Mouse (Mus musculus): ENCODE results near the gene Ciapin1. TPM values are rescaled to one million over a fixed set of nuclear protein-coding genes. Genes with fewer than 3 reads are reported as not detected.

Gene Ciapin1
- total and polyA plus RNA-seq, 3 experiments = 122 to 263 TPM; not detected in 1

- Histone ChIP-seq H3K9ac (ENCODE audit: control insufficient read depth, low read depth, low read length, poor library complexity, severe bottlenecking) (no peak overlapping the region), H3K4me1 (ENCODE audit: control insufficient read depth in 1 of 2, insufficient read depth in 2 of 2, low read length in 2 of 2) (no peaks in the 10 kb centered on the region), H3K79me2 (ENCODE audit: control insufficient read depth, insufficient read depth, low read length, poor library complexity) (no peaks in the 10 kb centered on the region), H3K9me3 (replicated peaks; ENCODE audit: insufficient read depth, low read length) (no peaks in the 10 kb centered on the region), H3K36me3 (ENCODE audit: control insufficient read depth in 1 of 2, insufficient read depth in 2 of 2, low read length in 2 of 2) (no peaks in the 10 kb centered on the region), H3K27ac (ENCODE audit: control insufficient read depth, low read depth, low read length) (no peak overlapping the region), H3K4me3 (ENCODE audit: control insufficient read depth in 1 of 2, insufficient read depth in 1 of 2, low read depth in 2 of 2, low read length in 2 of 2) (no peak overlapping the region), H3K27me3 (ENCODE audit: control insufficient read depth in 1 of 2, insufficient read depth in 2 of 2, low read length in 2 of 2) (no peaks in the 10 kb centered on the region)
- peak; percentile 84 for DNase-seq (ENCODE audit: low read depth, low spot score)
- TF ChIP-seq CTCF (IDR thresholded peaks at IDR 0.05 in 2 of 3, conservative IDR thresholded peaks at IDR 0.05 in 1 of 3; ENCODE audit: control insufficient read depth in 1 of 3, insufficient read depth in 1 of 3, low read depth in 2 of 3, low read length in 3 of 3, poor library complexity in 1 of 3, severe bottlenecking in 1 of 3) = peak; percentile 31 to 82 (median 58)
- TF ChIP-seq ZC3H11A (IDR thresholded peaks at IDR 0.05; ENCODE audit: low read depth, low read length) = peak; percentile 83
- no peak for TF ChIP-seq MEF2A (IDR thresholded peaks at IDR 0.05; ENCODE audit: extremely low read depth, insufficient replicate concordance, low read depth, low read length, poor library complexity, severe bottlenecking)
- peak; percentile 82 for TF ChIP-seq RAD21 (IDR thresholded peaks at IDR 0.05; ENCODE audit: low read depth, low read length)
- no peak for TF ChIP-seq SIN3A (IDR thresholded peaks at IDR 0.05; ENCODE audit: low read length)
- peak; percentile 76 for TF ChIP-seq ZNF384 (IDR thresholded peaks at IDR 0.05; ENCODE audit: low read depth, low read length)
- no peak for TF ChIP-seq TCF12 (IDR thresholded peaks at IDR 0.05; ENCODE audit: low read depth, low read length)
- TF ChIP-seq GATA1 (IDR thresholded peaks at IDR 0.05; ENCODE audit: low read depth, low read length) = 0 out of 2 replicates have a peak, but pooled peaks have one; percentile 5
- TF ChIP-seq SMC3 (IDR thresholded peaks at IDR 0.05; ENCODE audit: low read depth, low read length) = peak; percentile 90
These were observed 25.5 kb downstream of the Ciapin1 start for GRCm38 (mm10) chr8:94812645-94813098.

DNA sequence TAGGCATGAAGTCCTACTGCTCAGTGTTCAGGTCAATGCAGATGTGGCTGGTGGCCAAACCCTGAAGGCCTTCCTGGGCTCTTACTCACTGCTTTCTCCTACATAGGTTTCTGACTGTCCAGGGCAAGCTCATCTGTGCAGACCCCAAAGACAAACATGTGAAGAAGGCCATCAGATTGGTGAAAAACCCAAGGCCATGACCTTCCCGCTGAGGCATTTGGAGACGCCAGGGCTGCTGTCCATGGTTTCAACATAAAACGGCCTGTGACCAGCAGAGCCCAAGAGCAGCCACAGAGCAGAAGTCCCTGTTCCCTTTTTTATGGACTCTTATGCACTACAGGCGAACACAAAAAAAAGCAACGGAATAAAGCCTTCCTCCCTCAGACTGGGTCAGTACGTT, 26.5 kb downstream of the Ciapin1 start:
- Histone ChIP-seq H3K9me3 (replicated peaks; ENCODE audit: insufficient read depth, low read length) (no peaks in the 10 kb centered on the region), H3K27ac (ENCODE audit: control insufficient read depth, low read depth, low read length) (no peak overlapping the region), H3K4me1 (ENCODE audit: control insufficient read depth in 1 of 2, insufficient read depth in 2 of 2, low read length in 2 of 2) (no peaks in the 10 kb centered on the region), H3K27me3 (ENCODE audit: control insufficient read depth in 1 of 2, insufficient read depth in 2 of 2, low read length in 2 of 2) (no peaks in the 10 kb centered on the region), H3K36me3 (ENCODE audit: control insufficient read depth in 1 of 2, insufficient read depth in 2 of 2, low read length in 2 of 2) (no peaks in the 10 kb centered on the region), H3K79me2 (ENCODE audit: control insufficient read depth, insufficient read depth, low read length, poor library complexity) (no peaks in the 10 kb centered on the region), H3K4me3 (ENCODE audit: control insufficient read depth in 1 of 2, insufficient read depth in 1 of 2, low read depth in 2 of 2, low read length in 2 of 2) (no peak overlapping the region), H3K9ac (ENCODE audit: control insufficient read depth, low read depth, low read length, poor library complexity, severe bottlenecking) (no peak overlapping the region)
- TF ChIP-seq HCFC1 (IDR thresholded peaks at IDR 0.05; ENCODE audit: low read depth, low read length) = no peak
- TF ChIP-seq TAL1 (IDR thresholded peaks at IDR 0.05; ENCODE audit: low read length) = no peak
- TF ChIP-seq USF2 (IDR thresholded peaks at IDR 0.05; ENCODE audit: borderline replicate concordance in 1 of 2, insufficient read depth in 1 of 2, low read depth in 1 of 2, low read length in 2 of 2) = no peak
- no peak for TF ChIP-seq E2F4 (IDR thresholded peaks at IDR 0.05; ENCODE audit: borderline replicate concordance, low read depth, low read length)
- TF ChIP-seq NELFE (IDR thresholded peaks at IDR 0.05; ENCODE audit: low read depth, low read length) = no peak
- TF ChIP-seq JUND (IDR thresholded peaks at IDR 0.05; ENCODE audit: low read depth, low read length) = no peak
- TF ChIP-seq MAX (IDR thresholded peaks at IDR 0.05; ENCODE audit: low read length) = no peak
- no peak for TF ChIP-seq RAD21 (IDR thresholded peaks at IDR 0.05; ENCODE audit: low read depth, low read length)
- TF ChIP-seq USF1 (IDR thresholded peaks at IDR 0.05; ENCODE audit: low read depth, low read length) = no peak
- no peak for TF ChIP-seq TBP (IDR thresholded peaks at IDR 0.05; ENCODE audit: low read depth, low read length)
- no peak for DNase-seq (ENCODE audit: low read depth, low spot score)

All from MEL (cell line).